15 mouse cellular contexts compared by ENCODE assay signal in genomic region chr19:17207141-17207540, GRCm38 (mm10).
"Had no signal": no experiment of that assay in that cellular context is flagged by ENCODE, and none has a peak within 500 bp of the region (broad histone marks: within the 10 kb centered on the region; RNA-seq: fewer than 3 reads in every experiment).

No protein-coding gene starts in this region.

- H3K27me3 ChIP-seq: limb, embryonic 15.5 days; liver, embryonic 12.5 days; midbrain, embryonic 15.5 days; neural tube, embryonic 13.5 days had no signal

- H3K4me1 ChIP-seq: limb, embryonic 15.5 days; midbrain, embryonic 15.5 days; neural tube, embryonic 13.5 days had no signal

- H3K9me3 ChIP-seq: limb, embryonic 15.5 days; liver, embryonic 12.5 days; midbrain, embryonic 15.5 days; neural tube, embryonic 13.5 days had no signal

- H3K36me3 ChIP-seq: limb, embryonic 15.5 days; liver, embryonic 12.5 days; midbrain, embryonic 15.5 days; neural tube, embryonic 13.5 days had no signal

- H3K4me2 ChIP-seq: limb, embryonic 15.5 days; liver, embryonic 12.5 days; lung, embryonic 14.5 days; midbrain, embryonic 11.5 days; midbrain, embryonic 15.5 days; neural tube, embryonic 13.5 days had no signal

- H3K4me3 ChIP-seq: layer of hippocampus, adult 2 months; limb, embryonic 15.5 days; liver, embryonic 12.5 days; midbrain, embryonic 15.5 days; neural tube, embryonic 13.5 days had no signal

- ATAC-seq: liver, embryonic 12.5 days; midbrain, embryonic 15.5 days had no signal

- H3K9ac ChIP-seq: limb, embryonic 15.5 days; liver, embryonic 12.5 days; lung, embryonic 14.5 days; midbrain, embryonic 15.5 days; neural tube, embryonic 13.5 days had no signal

- H3K27ac ChIP-seq: layer of hippocampus, adult 2 months; limb, embryonic 15.5 days; liver, embryonic 12.5 days; midbrain, embryonic 15.5 days; neural tube, embryonic 13.5 days; stomach, postnatal 0 days had no signal

- DNase-seq: kidney, postnatal 10 days; kidney, postnatal 4 days; lung, embryonic 14.5 days; lung, postnatal 10 days; lung, postnatal 4 days; retina, postnatal 1 day; right cerebral cortex, postnatal 14 days; thymus, postnatal 14 days had no signal
